Mouse (Mus musculus) kidney, adult 2 months (tissue): ENCODE data around the gene Rps6kc1.

Experiments
- CTCF ChIP-seq: fragments of 200-500 bp; conservative IDR thresholded peaks from 2 replicates; pipeline ENCODE4 v1.5.1; 2011; ENCODE audit warnings: low read depth, mild to moderate bottlenecking, control low read depth, low read length, moderate library complexity, mixed read lengths; ENCODE audit not compliant: insufficient read depth, insufficient read length
- POLR2A ChIP-seq: fragments of 200-500 bp; IDR thresholded peaks from one replicate; pipeline ENCODE4 v1.6.1; 2011; ENCODE audit warnings: low read depth, low read length, control low read depth

GRCm38 (mm10) chr1:190831839-190832497 is 79.6 kb downstream of the Rps6kc1 start:
- TF ChIP-seq CTCF (peak; percentile 42), POLR2A (no peak)
